Mouse (Mus musculus): ENCODE results near the gene Ncam1.

DNA sequence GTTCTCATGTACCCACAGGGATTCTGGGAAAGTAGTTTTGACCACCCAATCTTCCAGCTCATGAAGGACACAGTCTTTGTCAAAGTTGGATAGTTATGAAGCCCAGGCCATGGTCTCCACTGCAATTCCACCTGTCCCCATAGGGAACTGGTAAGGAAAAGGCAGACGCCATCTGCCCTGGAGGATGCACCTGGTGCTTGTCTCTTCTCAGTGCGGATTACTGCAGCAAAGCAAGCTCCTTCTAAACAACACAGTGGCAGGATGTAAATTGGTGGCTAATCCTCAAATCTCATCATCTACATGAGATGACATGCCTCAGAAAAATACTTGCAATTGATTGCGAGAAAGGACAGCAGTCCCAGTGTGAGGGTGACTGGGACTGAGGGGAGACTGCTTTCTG, 158.0 kb downstream of the Ncam1 start:
- TF ChIP-seq EP300 (IDR thresholded peaks at IDR 0.05; ENCODE audit: insufficient read depth, low read depth, low read length) (no peak), CTCF (IDR thresholded peaks at IDR 0.05; ENCODE audit: low read depth, low read length) (no peak)
